Mouse (Mus musculus) embryonic facial prominence, embryonic 15.5 days (tissue): ENCODE results near the gene Cldn3. TPM values are rescaled to one million over a fixed set of nuclear protein-coding genes. Genes with fewer than 3 reads are reported as not detected.
A peak's percentile ranks its signal among the peaks of the same experiment; 100 is the strongest.
"Not testable (repeated sequence)": the region's sequence is repeated elsewhere in the genome, so short reads cannot be mapped to it uniquely, and the experiment has no call there.

Experiments
- ATAC-seq: fragments of 200-750 bp; cut with Nextera tagmentation; 2 replicates; pipeline ENCODE4 v1.8.0; 2017; ENCODE audit warnings: low read depth, moderate TSS enrichment; ENCODE audit not compliant: insufficient number of reproducible peaks, low FRiP score, low TSS enrichment
- H3K27ac ChIP-seq: fragments of 300-500 bp; sonication (generic); replicated peaks from 2 replicates; pipeline ENCODE4 v1.5.1; 2015; ENCODE audit warnings: mild to moderate bottlenecking, inconsistent platforms
- H3K27me3 ChIP-seq: fragments of 300-500 bp; sonication (generic); 2 replicates; pipeline ENCODE4 v1.6.1; 2015; ENCODE audit warnings: inconsistent platforms
- H3K36me3 ChIP-seq: fragments of 300-500 bp; sonication (generic); 2 replicates; pipeline ENCODE4 v1.6.1; 2015; ENCODE audit warnings: mild to moderate bottlenecking, inconsistent platforms
- H3K4me1 ChIP-seq: fragments of 300-500 bp; sonication (generic); 2 replicates; pipeline ENCODE4 v1.6.1; 2015; ENCODE audit warnings: inconsistent platforms
- H3K4me2 ChIP-seq: fragments of 300-500 bp; sonication (generic); replicated peaks from 2 replicates; pipeline ENCODE4 v1.6.1; 2015; ENCODE audit warnings: mild to moderate bottlenecking, inconsistent platforms
- H3K4me3 ChIP-seq: fragments of 300-500 bp; sonication (generic); replicated peaks from 2 replicates; pipeline ENCODE4 v1.5.1; 2015; ENCODE audit warnings: mild to moderate bottlenecking, inconsistent platforms
- H3K9ac ChIP-seq: fragments of 300-500 bp; sonication (generic); 2 replicates; pipeline ENCODE4 v1.6.1; 2015; ENCODE audit warnings: inconsistent platforms
- H3K9me3 ChIP-seq: fragments of 300-500 bp; sonication (generic); replicated peaks from 2 replicates; pipeline ENCODE4 v1.6.1; 2016; ENCODE audit warnings: inconsistent platforms
- WGBS: fragments of 180-500 bp; shearing (Covaris S2); methylation state at CpG from one replicate; pipeline ENCODE4 v1.1.7; 2015; 5-methylcytosine and 5-hydroxymethylcytosine counted together
- polyA plus RNA-seq: library from polyadenylated mRNA; unstranded; fragments of >200 nt; fragmentation: Nextera tagmentation; extraction: Ambion mirVana; gene quantifications from 2 replicates; pipeline ENCODE4 v1.2.1, GENCODE M21; 2015

The Cldn3 gene
- polyA plus RNA-seq, 1 experiment from 2014 or later, result 50.9 TPM

- Histone ChIP-seq H3K36me3 (no peaks in the 10 kb centered on the region), H3K9ac (no peak overlapping the region), H3K9me3 (no peaks in the 10 kb centered on the region), H3K27ac (0 out of 2 replicates have a peak overlapping the region, but pooled peaks have one; percentile 41), H3K4me1 (peaks cover 26% of the 10 kb centered on the region), H3K4me2 (no peak overlapping the region; the same call in 1 of the 2 replicates), H3K4me3 (no peak overlapping the region), H3K27me3 (peaks cover 23% of the 10 kb centered on the region)
- 44% methylated on average over 5 of the region's 5 CpGs for WGBS
- no peak for ATAC-seq
Observed at GRCm38 (mm10) chr5:134947420-134948084, 38.5 kb upstream of the Cldn3 start.

- ATAC-seq, result no peak
- H3K36me3 ChIP-seq, result no peaks in the 10 kb centered on the region
- no peak overlapping the region for H3K27ac ChIP-seq
- no peak overlapping the region for H3K4me3 ChIP-seq
- no peaks in the 10 kb centered on the region for H3K9me3 ChIP-seq
- H3K9ac ChIP-seq, result no peak overlapping the region
- WGBS, result 39% methylated on average over 4 of the region's 4 CpGs
- no peak overlapping the region for H3K4me2 ChIP-seq
- peaks cover 23% of the 10 kb centered on the region for H3K27me3 ChIP-seq
- peaks cover 26% of the 10 kb centered on the region for H3K4me1 ChIP-seq
Observed at GRCm38 (mm10) chr5:134948085-134948439, 38.0 kb upstream of the Cldn3 start.

- Histone ChIP-seq H3K4me3 (no peak overlapping the region), H3K36me3 (no peaks in the 10 kb centered on the region), H3K9ac (no peak overlapping the region), H3K4me1 (peaks cover 23% of the 10 kb centered on the region), H3K27me3 (peaks cover 12% of the 10 kb centered on the region), H3K27ac (no peak overlapping the region), H3K9me3 (no peaks in the 10 kb centered on the region), H3K4me2 (peak overlapping the region; percentile 12; the same call in 1 of the 2 replicates)
- no peak for ATAC-seq
- 21% methylated on average over 19 of the region's 19 CpGs for WGBS
Observed at GRCm38 (mm10) chr5:134951053-134951884, 34.7 kb upstream of the Cldn3 start.

GRCm38 (mm10) chr5:134955491-134955890 is 30.5 kb upstream of the Cldn3 start:
- ATAC-seq, result no peak
- 68% methylated on average over 5 of the region's 5 CpGs for WGBS
- H3K9ac ChIP-seq, result no peak overlapping the region
- no peak overlapping the region for H3K4me3 ChIP-seq
- H3K4me1 ChIP-seq, result peaks cover 9% of the 10 kb centered on the region
- no peaks in the 10 kb centered on the region for H3K36me3 ChIP-seq
- H3K27me3 ChIP-seq, result no peaks in the 10 kb centered on the region
- H3K27ac ChIP-seq, result no peak overlapping the region
- H3K4me2 ChIP-seq, result no peak overlapping the region
- H3K9me3 ChIP-seq, result no peaks in the 10 kb centered on the region

GRCm38 (mm10) chr5:134959114-134959513 is 26.9 kb upstream of the Cldn3 start:
- no peak overlapping the region for H3K27ac ChIP-seq
- H3K4me2 ChIP-seq, result no peak overlapping the region
- peaks cover 8% of the 10 kb centered on the region for H3K4me1 ChIP-seq
- no peaks in the 10 kb centered on the region for H3K36me3 ChIP-seq
- no peak overlapping the region for H3K9ac ChIP-seq
- ATAC-seq, result peak; percentile 49; the same call in 1 of the 2 replicates
- H3K4me3 ChIP-seq, result no peak overlapping the region
- no peaks in the 10 kb centered on the region for H3K9me3 ChIP-seq
- 71% methylated on average over 7 of the region's 7 CpGs for WGBS
- no peaks in the 10 kb centered on the region for H3K27me3 ChIP-seq

- Histone ChIP-seq H3K4me2 (no peak overlapping the region), H3K4me1 (peaks cover 9% of the 10 kb centered on the region), H3K27me3 (no peaks in the 10 kb centered on the region), H3K9ac (no peak overlapping the region), H3K36me3 (no peaks in the 10 kb centered on the region), H3K4me3 (no peak overlapping the region), H3K27ac (0 out of 2 replicates have a peak overlapping the region, but pooled peaks have one; percentile 41), H3K9me3 (no peaks in the 10 kb centered on the region)
- peak; percentile 34; the same call in 1 of the 2 replicates for ATAC-seq
- 41% methylated on average over 2 of the region's 2 CpGs for WGBS
Observed at GRCm38 (mm10) chr5:134960430-134960829, 25.6 kb upstream of the Cldn3 start.

- Histone ChIP-seq H3K9me3 (no peaks in the 10 kb centered on the region), H3K4me1 (peaks cover 19% of the 10 kb centered on the region), H3K4me3 (no peak overlapping the region), H3K4me2 (no peak overlapping the region), H3K27ac (no peak overlapping the region), H3K27me3 (no peaks in the 10 kb centered on the region), H3K9ac (no peak overlapping the region), H3K36me3 (no peaks in the 10 kb centered on the region)
- 91% methylated on average over 2 of the region's 2 CpGs for WGBS
- no peak for ATAC-seq
Observed at GRCm38 (mm10) chr5:134961519-134961918, 24.5 kb upstream of the Cldn3 start.

GRCm38 (mm10) chr5:134963546-134963945 is 22.5 kb upstream of the Cldn3 start:
- WGBS, result 28% methylated on average over 5 of the region's 5 CpGs
- H3K4me1 ChIP-seq, result peaks cover 23% of the 10 kb centered on the region
- ATAC-seq, result no peak
- no peak overlapping the region for H3K9ac ChIP-seq
- H3K9me3 ChIP-seq, result no peaks in the 10 kb centered on the region
- no peak overlapping the region for H3K4me3 ChIP-seq
- H3K4me2 ChIP-seq, result no peak overlapping the region
- no peak overlapping the region for H3K27ac ChIP-seq
- no peaks in the 10 kb centered on the region for H3K36me3 ChIP-seq
- H3K27me3 ChIP-seq, result no peaks in the 10 kb centered on the region

- not testable (repeated sequence) for H3K4me2 ChIP-seq, H3K27me3 ChIP-seq, H3K4me3 ChIP-seq, H3K36me3 ChIP-seq, H3K9ac ChIP-seq, H3K9me3 ChIP-seq, ATAC-seq, H3K27ac ChIP-seq
- H3K4me1 ChIP-seq, result peaks cover 23% of the 10 kb centered on the region
Observed at GRCm38 (mm10) chr5:134964655-134965054, 21.4 kb upstream of the Cldn3 start.

GRCm38 (mm10) chr5:134965473-134965851 is 20.6 kb upstream of the Cldn3 start:
- 4% methylated on average over 10 of the region's 10 CpGs for WGBS
- H3K27me3 ChIP-seq, result no peaks in the 10 kb centered on the region
- peaks cover 23% of the 10 kb centered on the region for H3K4me1 ChIP-seq
- H3K36me3 ChIP-seq, result no peaks in the 10 kb centered on the region
- H3K27ac ChIP-seq, result peak overlapping the region; percentile 48; the same call in 1 of the 2 replicates
- H3K4me2 ChIP-seq, result peak overlapping the region; percentile 58
- peak overlapping the region; percentile 34 for H3K4me3 ChIP-seq
- ATAC-seq, result no peak
- H3K9me3 ChIP-seq, result no peaks in the 10 kb centered on the region
- H3K9ac ChIP-seq, result no peak overlapping the region; the same call in 1 of the 2 replicates

- Histone ChIP-seq H3K27me3 (no peaks in the 10 kb centered on the region), H3K4me1 (peaks cover 18% of the 10 kb centered on the region), H3K36me3 (no peaks in the 10 kb centered on the region), H3K9ac (peak overlapping the region; percentile 6), H3K4me2 (peak overlapping the region; percentile 58), H3K27ac (peak overlapping the region; percentile 48), H3K4me3 (peak overlapping the region; percentile 34), H3K9me3 (no peaks in the 10 kb centered on the region)
- peak; percentile 75 for ATAC-seq
- 4% methylated on average over 33 of the region's 33 CpGs for WGBS
Observed at GRCm38 (mm10) chr5:134965852-134966821, 19.9 kb upstream of the Cldn3 start.
